Mouse (Mus musculus): ENCODE measurements at regions not wholly inside any gene's neighbourhood (a gene's known extent, or its start where the extent isn't known, plus 50 kb on each side); places are given as distances from the start of the nearest gene placed in this dataset.
A peak's percentile ranks its signal among the peaks of the same experiment; 100 is the strongest.
"Not testable (repeated sequence)": the region's sequence is repeated elsewhere in the genome, so short reads cannot be mapped to it uniquely, and the experiment has no call there.

DNA sequence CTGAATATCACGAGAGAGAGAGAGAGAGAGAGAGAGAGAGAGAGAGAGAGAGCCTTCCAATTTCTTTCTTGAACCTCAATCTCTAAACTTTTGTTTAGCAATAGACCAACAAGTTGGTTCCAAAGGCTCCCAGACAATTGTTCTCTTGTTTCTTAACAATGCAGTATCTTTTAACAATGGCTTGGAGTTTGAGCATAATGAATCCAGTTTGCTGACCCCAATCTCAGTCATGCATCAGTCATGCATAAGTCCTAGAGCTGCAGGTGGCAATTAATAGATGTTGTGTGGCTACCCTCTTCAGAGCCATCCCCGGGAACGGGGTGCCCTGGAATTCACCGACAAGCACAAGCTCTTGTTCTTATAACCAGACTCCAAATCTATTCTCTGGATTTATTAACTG, 991.0 kb downstream of the Car8 start:
- Histone ChIP-seq H3K4me3 (no peak overlapping the region), H3K4me2 (replicated peaks) (no peak overlapping the region), H3K4me1 (no peaks in the 10 kb centered on the region), H3K36me3 (no peaks in the 10 kb centered on the region), H3K9ac (no peak overlapping the region), H3K9me3 (no peaks in the 10 kb centered on the region), H3K27ac (no peak overlapping the region), H3K27me3 (no peaks in the 10 kb centered on the region)
- WGBS, result 79% methylated on average over 4 of the region's 4 CpGs
- no peak for ATAC-seq (ENCODE audit: insufficient number of reproducible peaks, insufficient read depth, low FRiP score, low TSS enrichment)

DNA sequence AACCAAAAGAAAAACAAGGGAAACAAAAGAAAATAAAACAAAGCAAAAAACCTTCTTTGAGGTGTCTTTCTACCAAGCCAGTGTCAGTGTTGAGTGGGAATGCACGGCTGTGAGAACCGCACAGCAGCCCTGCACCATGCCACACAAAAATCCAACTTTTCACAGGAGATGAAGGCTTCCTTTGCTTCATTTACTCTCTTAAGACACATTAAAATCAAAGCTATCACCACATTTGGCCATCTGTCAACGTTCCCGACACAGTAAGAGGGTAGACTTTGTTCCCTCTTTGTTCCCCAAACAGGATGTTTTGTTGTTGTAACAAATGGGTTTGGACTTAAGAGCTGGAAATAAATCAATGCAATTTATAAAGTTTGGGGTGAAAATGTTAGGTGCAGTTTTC, 991.6 kb downstream of the Car8 start:
- H3K4me2 ChIP-seq (replicated peaks), result no peak overlapping the region
- no peaks in the 10 kb centered on the region for H3K4me1 ChIP-seq
- no peaks in the 10 kb centered on the region for H3K36me3 ChIP-seq
- no peaks in the 10 kb centered on the region for H3K27me3 ChIP-seq
- no peaks in the 10 kb centered on the region for H3K9me3 ChIP-seq
- H3K4me3 ChIP-seq, result no peak overlapping the region
- no peak overlapping the region for H3K27ac ChIP-seq
- no peak for ATAC-seq (ENCODE audit: insufficient number of reproducible peaks, insufficient read depth, low FRiP score, low TSS enrichment)
- no peak overlapping the region for H3K9ac ChIP-seq
- 70% methylated on average over 4 of the region's 4 CpGs for WGBS

DNA sequence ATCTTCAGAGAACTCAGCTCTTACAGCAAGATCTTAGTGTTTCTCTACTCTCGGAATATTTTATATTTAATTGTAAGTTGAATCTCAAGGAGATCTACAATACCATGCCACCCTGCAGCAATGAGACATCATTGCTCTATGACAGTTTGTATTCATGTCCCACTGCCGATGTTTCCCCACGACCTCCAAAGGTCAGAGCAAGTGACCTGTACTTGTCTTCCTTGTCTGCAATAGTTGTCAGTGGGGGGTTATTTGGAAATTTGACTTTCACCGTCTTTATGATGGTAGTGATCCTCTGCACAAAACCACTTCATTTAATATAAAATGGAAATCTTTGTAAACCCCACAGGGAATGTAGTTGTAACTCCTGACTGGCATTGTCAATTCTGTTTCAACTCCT, 992.0 kb downstream of the Car8 start:
- ATAC-seq (ENCODE audit: insufficient number of reproducible peaks, insufficient read depth, low FRiP score, low TSS enrichment), result no peak
- 77% methylated on average over 4 of the region's 4 CpGs for WGBS
- Histone ChIP-seq H3K9me3 (no peaks in the 10 kb centered on the region), H3K9ac (no peak overlapping the region), H3K4me3 (no peak overlapping the region), H3K27me3 (no peaks in the 10 kb centered on the region), H3K36me3 (no peaks in the 10 kb centered on the region), H3K4me2 (replicated peaks) (no peak overlapping the region), H3K27ac (no peak overlapping the region), H3K4me1 (no peaks in the 10 kb centered on the region)

DNA sequence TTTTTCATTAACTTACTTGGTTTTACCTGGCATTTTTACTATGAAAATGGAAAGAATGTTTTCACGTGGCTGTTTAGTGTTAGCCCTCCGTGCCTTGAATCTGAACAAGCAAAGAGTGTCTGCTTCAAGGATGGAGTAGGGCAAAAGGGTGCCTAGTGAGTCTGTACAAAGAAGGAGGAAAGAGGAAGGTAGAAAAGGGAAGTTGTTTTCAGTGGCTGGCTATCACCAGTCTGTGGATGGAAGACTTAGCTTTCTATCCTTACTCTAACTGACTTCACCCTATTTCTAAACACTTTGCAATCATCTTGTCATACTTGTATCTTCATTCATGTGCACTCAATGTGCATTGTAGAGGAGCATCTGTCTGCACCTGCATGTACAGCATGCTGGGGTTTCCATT, 993.2 kb downstream of the Car8 start:
- H3K9me3 ChIP-seq, result no peaks in the 10 kb centered on the region
- no peaks in the 10 kb centered on the region for H3K27me3 ChIP-seq
- H3K4me2 ChIP-seq (replicated peaks), result no peak overlapping the region
- WGBS, result 95% methylated on average over 2 of the region's 2 CpGs
- H3K36me3 ChIP-seq, result no peaks in the 10 kb centered on the region
- ATAC-seq (ENCODE audit: insufficient number of reproducible peaks, insufficient read depth, low FRiP score, low TSS enrichment), result no peak
- no peak overlapping the region for H3K4me3 ChIP-seq
- H3K4me1 ChIP-seq, result no peaks in the 10 kb centered on the region
- H3K27ac ChIP-seq, result no peak overlapping the region
- no peak overlapping the region for H3K9ac ChIP-seq

GRCm38 (mm10) chr4:7237848-7238247, 1001.0 kb downstream of the Car8 start:
- Histone ChIP-seq H3K9ac (no peak overlapping the region), H3K27ac (no peak overlapping the region), H3K4me2 (replicated peaks) (no peak overlapping the region), H3K9me3 (peaks cover 31% of the 10 kb centered on the region), H3K27me3 (no peaks in the 10 kb centered on the region), H3K36me3 (no peaks in the 10 kb centered on the region), H3K4me1 (no peaks in the 10 kb centered on the region), H3K4me3 (no peak overlapping the region)
- ATAC-seq (ENCODE audit: insufficient number of reproducible peaks, insufficient read depth, low FRiP score, low TSS enrichment), result no peak
- WGBS, result 83% methylated on average over 3 of the region's 3 CpGs

- not testable (repeated sequence) for H3K4me1 ChIP-seq; ATAC-seq (ENCODE audit: insufficient number of reproducible peaks, insufficient read depth, low FRiP score, low TSS enrichment); H3K36me3 ChIP-seq; H3K27ac ChIP-seq; H3K27me3 ChIP-seq; H3K4me3 ChIP-seq; H3K9ac ChIP-seq; H3K4me2 ChIP-seq (replicated peaks)
- 98% methylated on average over 6 of the region's 6 CpGs for WGBS
- peaks cover 41% of the 10 kb centered on the region for H3K9me3 ChIP-seq
These were observed 1004.3 kb downstream of the Car8 start for GRCm38 (mm10) chr4:7234537-7234936.

GRCm38 (mm10) chr4:7228980-7229379, 1009.9 kb downstream of the Car8 start:
- 61% methylated on average over 2 of the region's 2 CpGs for WGBS
- Histone ChIP-seq H3K4me2 (replicated peaks) (no peak overlapping the region), H3K27ac (no peak overlapping the region), H3K36me3 (no peaks in the 10 kb centered on the region), H3K9me3 (peaks cover 20% of the 10 kb centered on the region), H3K4me1 (no peaks in the 10 kb centered on the region), H3K9ac (no peak overlapping the region), H3K4me3 (no peak overlapping the region), H3K27me3 (no peaks in the 10 kb centered on the region)
- no peak for ATAC-seq (ENCODE audit: insufficient number of reproducible peaks, insufficient read depth, low FRiP score, low TSS enrichment)

DNA sequence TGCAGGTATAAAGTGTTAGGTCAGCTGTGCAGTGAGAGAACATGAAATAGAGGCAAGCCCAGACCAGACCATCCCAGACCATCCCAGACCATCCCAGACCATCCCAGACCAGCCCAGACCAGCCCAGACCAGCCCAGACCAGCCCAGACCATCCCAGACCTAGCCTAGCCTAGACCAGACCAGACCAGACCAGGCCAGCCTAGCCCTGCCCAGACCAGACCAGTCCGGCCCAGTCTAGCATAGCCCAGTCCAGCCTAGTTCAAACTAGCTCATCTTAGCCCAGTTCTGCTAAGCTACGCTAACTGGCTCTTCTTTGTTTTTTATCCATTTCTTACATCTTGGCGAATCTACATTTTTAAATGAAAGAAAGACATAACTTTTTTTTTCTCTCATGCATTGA, 1015.9 kb downstream of the Car8 start:
- no peaks in the 10 kb centered on the region for H3K36me3 ChIP-seq
- 96% methylated on average over 3 of the region's 3 CpGs for WGBS
- 0 out of 2 replicates have a peak, but pooled peaks have one; percentile 41 for ATAC-seq (ENCODE audit: insufficient number of reproducible peaks, insufficient read depth, low FRiP score, low TSS enrichment)

GRCm38 (mm10) chr4:7220426-7220825, 1018.4 kb downstream of the Car8 start:
- no peak overlapping the region for H3K9ac ChIP-seq
- H3K36me3 ChIP-seq, result no peaks in the 10 kb centered on the region
- no peaks in the 10 kb centered on the region for H3K27me3 ChIP-seq
- no peak overlapping the region for H3K27ac ChIP-seq
- ATAC-seq (ENCODE audit: insufficient number of reproducible peaks, insufficient read depth, low FRiP score, low TSS enrichment), result no peak
- no peaks in the 10 kb centered on the region for H3K9me3 ChIP-seq
- 0 out of 2 replicates have a peak, but pooled peaks cover 3% of the 10 kb centered on the region for H3K4me1 ChIP-seq
- H3K4me2 ChIP-seq (replicated peaks), result no peak overlapping the region
- no peak overlapping the region for H3K4me3 ChIP-seq

More for the DNA sequence above, 1015.9 kb downstream of the Car8 start:
- H3K4me2 ChIP-seq (replicated peaks), result no peak overlapping the region
- no peaks in the 10 kb centered on the region for H3K9me3 ChIP-seq
- no peak overlapping the region for H3K4me3 ChIP-seq
- H3K4me1 ChIP-seq, result no peaks in the 10 kb centered on the region
- H3K27me3 ChIP-seq, result no peaks in the 10 kb centered on the region
- no peak overlapping the region for H3K27ac ChIP-seq
- no peak overlapping the region for H3K9ac ChIP-seq

DNA sequence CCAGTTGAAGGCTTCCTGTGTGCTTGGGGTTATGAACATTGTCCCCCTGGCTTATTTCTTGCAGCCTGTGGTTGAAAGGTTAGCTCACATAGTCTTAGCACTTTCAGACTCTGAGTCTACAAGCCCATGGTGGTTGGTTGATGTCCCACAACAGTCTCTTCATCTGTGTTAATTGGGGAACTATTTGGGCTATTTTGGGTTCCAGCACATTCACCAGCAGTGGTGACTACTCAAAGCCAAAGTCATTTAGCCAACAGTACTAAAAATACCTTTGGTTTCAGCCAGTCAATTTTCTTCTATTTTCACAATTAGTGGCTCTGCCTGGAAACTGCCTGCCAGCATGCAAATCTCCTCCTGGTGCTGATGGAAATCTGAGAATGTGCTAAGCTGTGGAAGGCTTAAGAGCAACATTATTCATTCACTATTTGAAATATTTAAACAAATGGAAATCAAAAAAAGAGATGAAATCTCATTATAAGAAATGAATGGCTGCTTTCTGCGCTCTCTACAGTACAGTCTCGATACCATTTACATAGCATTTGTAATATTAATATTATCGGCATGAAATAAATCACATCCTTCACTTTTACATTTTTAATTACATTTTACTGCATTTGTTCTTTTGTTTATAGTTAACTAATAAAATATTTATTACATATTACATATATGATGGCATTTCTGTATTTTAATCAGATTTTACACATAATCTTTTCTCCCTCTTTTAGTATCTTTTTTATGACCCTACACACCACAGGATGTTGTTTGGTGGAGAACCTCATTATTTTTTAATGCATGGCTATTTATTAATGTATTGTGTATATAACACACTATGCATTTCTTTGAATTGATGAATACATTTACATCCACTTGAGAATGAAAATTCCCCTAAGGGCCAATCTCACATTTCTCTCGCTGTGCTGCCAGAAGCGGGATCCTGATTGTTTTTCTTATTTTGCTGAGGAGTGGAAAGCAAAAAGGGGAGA, 1023.5 kb downstream of the Car8 start:
- Histone ChIP-seq H3K9me3 (no peaks in the 10 kb centered on the region), H3K27ac (no peak overlapping the region), H3K4me3 (no peak overlapping the region), H3K4me1 (0 out of 2 replicates have a peak, but pooled peaks cover 3% of the 10 kb centered on the region), H3K4me2 (replicated peaks) (no peak overlapping the region), H3K9ac (no peak overlapping the region), H3K36me3 (no peaks in the 10 kb centered on the region), H3K27me3 (no peaks in the 10 kb centered on the region)
- ATAC-seq (ENCODE audit: insufficient number of reproducible peaks, insufficient read depth, low FRiP score, low TSS enrichment), result no peak
- 62% methylated on average over 5 of the region's 5 CpGs for WGBS

DNA sequence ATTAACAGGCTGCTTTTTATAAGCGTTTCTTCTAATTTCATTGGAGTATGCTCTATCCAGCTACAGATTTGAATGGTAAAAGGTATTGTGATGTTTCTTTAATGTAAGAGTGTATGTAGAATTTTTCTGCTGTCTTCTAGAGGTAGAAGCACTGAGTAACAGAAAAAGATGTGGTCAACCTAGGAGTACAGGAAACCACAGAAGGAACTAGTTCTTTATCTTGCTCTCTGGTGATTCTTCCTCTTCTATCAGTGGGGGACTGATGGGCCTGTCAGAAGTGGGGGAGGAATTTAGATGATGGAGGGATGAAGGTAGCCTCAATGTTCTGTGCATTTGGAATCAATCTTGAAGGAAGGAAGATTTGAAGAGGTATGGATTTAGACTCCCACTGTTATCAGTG, 1031.9 kb downstream of the Car8 start:
- ATAC-seq (ENCODE audit: insufficient number of reproducible peaks, insufficient read depth, low FRiP score, low TSS enrichment), result no peak
- H3K4me3 ChIP-seq, result no peak overlapping the region
- no peaks in the 10 kb centered on the region for H3K27me3 ChIP-seq
- H3K4me1 ChIP-seq, result no peaks in the 10 kb centered on the region
- H3K36me3 ChIP-seq, result no peaks in the 10 kb centered on the region
- WGBS, result 86% methylated on average over 1 of the region's 1 CpGs
- H3K9me3 ChIP-seq, result no peaks in the 10 kb centered on the region
- H3K27ac ChIP-seq, result no peak overlapping the region
- no peak overlapping the region for H3K9ac ChIP-seq
- H3K4me2 ChIP-seq (replicated peaks), result no peak overlapping the region

DNA sequence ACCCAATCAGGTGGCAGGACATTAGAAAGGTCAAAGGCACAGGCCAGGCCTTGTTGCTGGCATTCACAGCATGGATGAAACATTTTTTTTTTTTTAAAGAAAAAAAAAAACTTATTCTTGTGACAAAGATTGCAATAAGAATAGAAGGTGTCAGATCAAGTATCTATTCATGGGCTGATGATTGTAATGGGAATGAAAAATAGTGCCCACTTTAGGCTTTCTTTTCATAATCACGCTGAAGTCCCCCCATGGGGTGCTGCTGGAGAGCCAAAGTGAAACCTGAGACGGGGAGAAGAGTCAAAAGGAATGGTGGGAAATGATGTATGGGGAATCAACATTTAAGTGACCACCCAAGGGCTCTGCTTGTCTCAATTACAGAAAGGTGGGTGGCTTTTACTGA, 1037.0 kb downstream of the Car8 start:
- H3K4me1 ChIP-seq, result no peaks in the 10 kb centered on the region
- no peaks in the 10 kb centered on the region for H3K36me3 ChIP-seq
- no peaks in the 10 kb centered on the region for H3K9me3 ChIP-seq
- no peak overlapping the region for H3K9ac ChIP-seq
- H3K4me2 ChIP-seq (replicated peaks), result no peak overlapping the region
- no peak overlapping the region for H3K27ac ChIP-seq
- WGBS, result 25% methylated on average over 2 of the region's 2 CpGs
- H3K4me3 ChIP-seq, result no peak overlapping the region
- no peaks in the 10 kb centered on the region for H3K27me3 ChIP-seq
- no peak for ATAC-seq (ENCODE audit: insufficient number of reproducible peaks, insufficient read depth, low FRiP score, low TSS enrichment)

All from embryonic facial prominence, embryonic 12.5 days (tissue).